Mouse (Mus musculus) midbrain, embryonic 15.5 days (tissue): Measurements from ENCODE around the gene Mgat5. TPM values are rescaled to one million over a fixed set of nuclear protein-coding genes. Genes with fewer than 3 reads are reported as not detected.

Experiments used
- ATAC-seq: fragments of 200-750 bp; cut with Nextera tagmentation; replicated peaks from 2 replicates; pipeline ENCODE4 v1.8.0; 2017; ENCODE audit warnings: moderate TSS enrichment
- H3K27ac ChIP-seq: fragments of 300-500 bp; sonication (generic); 2 replicates; pipeline ENCODE4 v1.5.1; 2015; ENCODE audit warnings: mild to moderate bottlenecking, inconsistent platforms
- H3K27me3 ChIP-seq: fragments of 300-500 bp; sonication (generic); replicated peaks from 2 replicates; pipeline ENCODE4 v1.6.1; 2015; ENCODE audit warnings: inconsistent platforms
- H3K36me3 ChIP-seq: fragments of 300-500 bp; sonication (generic); replicated peaks from 2 replicates; pipeline ENCODE4 v1.6.1; 2015; ENCODE audit warnings: inconsistent platforms
- H3K4me1 ChIP-seq: fragments of 300-500 bp; sonication (generic); 2 replicates; pipeline ENCODE4 v1.6.1; 2015; ENCODE audit warnings: inconsistent platforms
- H3K4me2 ChIP-seq: fragments of 300-500 bp; sonication (generic); 2 replicates; pipeline ENCODE4 v1.6.1; 2015; ENCODE audit warnings: inconsistent platforms, mild to moderate bottlenecking, moderate library complexity
- H3K4me3 ChIP-seq: fragments of 300-500 bp; sonication (generic); 2 replicates; pipeline ENCODE4 v1.5.1; 2015; ENCODE audit warnings: mild to moderate bottlenecking, inconsistent platforms
- H3K9ac ChIP-seq: fragments of 300-500 bp; sonication (generic); 2 replicates; pipeline ENCODE4 v1.6.1; 2015; ENCODE audit warnings: mild to moderate bottlenecking, inconsistent platforms
- H3K9me3 ChIP-seq: fragments of 300-500 bp; sonication (generic); 2 replicates; pipeline ENCODE4 v1.6.1; 2016; ENCODE audit warnings: inconsistent platforms
- WGBS: fragments of 180-500 bp; shearing (Covaris S2); methylation state at CpG from one replicate; pipeline ENCODE4 v1.1.7; 2015; ENCODE audit warnings: mixed read lengths; 5-methylcytosine and 5-hydroxymethylcytosine counted together
- polyA plus RNA-seq: library from polyadenylated mRNA; unstranded; fragments of >200 nt; fragmentation: Nextera tagmentation; extraction: Ambion mirVana; gene quantifications from 2 replicates; pipeline ENCODE4 v1.2.1, GENCODE M21; 2015

Gene Mgat5
- polyA plus RNA-seq, 1 experiment from 2014 or later = 17.0 TPM

DNA sequence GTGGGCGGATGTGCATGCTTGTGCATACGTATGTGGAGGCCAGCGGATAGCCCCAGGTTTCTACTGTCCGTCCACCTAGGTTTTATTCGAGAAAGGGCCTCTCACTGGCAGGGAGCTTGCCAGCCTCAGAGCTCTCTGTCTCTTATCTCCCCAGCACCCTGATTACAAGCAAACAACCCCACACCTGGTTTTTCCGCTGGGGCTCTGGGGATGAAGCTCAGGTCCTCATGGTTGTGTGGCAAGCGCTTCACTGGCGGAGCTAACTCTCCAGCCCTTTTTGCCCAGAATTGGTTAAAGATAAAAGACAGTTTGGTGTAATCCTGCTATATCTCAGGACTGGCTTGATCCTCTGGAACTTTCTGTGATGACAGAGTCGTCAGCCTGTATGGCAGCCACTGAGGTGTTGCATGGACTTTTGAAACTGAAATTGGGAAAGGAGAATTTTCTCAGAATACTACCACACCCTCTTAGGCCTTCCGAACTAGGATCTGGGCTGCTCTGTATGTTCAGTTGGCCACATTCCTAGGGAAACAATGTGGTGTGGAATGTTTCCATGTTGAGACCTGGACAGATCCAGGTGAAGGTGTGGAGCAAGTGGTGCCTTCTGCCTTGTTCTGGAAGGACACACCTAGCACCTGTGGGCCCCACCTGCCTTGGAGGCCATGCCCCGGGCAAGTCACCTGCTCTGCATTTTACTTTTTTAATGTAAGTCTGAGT, 39.4 kb downstream of the Mgat5 start:
- peaks cover 10% of the 10 kb centered on the region for H3K4me1 ChIP-seq
- H3K9ac ChIP-seq = no peak overlapping the region
- H3K27ac ChIP-seq = no peak overlapping the region
- no peaks in the 10 kb centered on the region for H3K9me3 ChIP-seq
- H3K4me2 ChIP-seq = no peak overlapping the region
- no peaks in the 10 kb centered on the region for H3K36me3 ChIP-seq
- ATAC-seq = no peak
- H3K27me3 ChIP-seq = no peaks in the 10 kb centered on the region
- no peak overlapping the region for H3K4me3 ChIP-seq
- WGBS = 91% methylated on average over 11 of the region's 11 CpGs

DNA sequence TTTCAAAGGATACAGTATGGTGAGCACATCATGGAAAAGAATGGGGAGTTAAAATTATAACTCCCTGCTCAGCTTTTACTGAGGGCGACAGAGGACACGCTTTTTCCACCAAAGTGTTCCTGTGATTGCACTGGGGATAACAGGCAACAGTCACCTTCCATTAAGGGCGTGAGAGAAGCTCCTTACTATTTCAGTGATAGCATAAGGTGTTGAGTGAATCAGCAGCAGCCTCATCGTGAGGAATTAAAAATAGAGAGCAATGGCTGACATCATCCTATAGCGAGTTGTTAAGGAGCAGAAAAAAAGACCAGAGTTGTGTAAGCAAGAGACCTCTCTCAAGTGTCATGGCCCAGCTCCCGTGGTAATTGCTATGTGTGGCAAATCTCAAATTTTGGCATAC, 41.3 kb downstream of the Mgat5 start:
- no peaks in the 10 kb centered on the region for H3K27me3 ChIP-seq
- no peak overlapping the region for H3K9ac ChIP-seq
- H3K4me3 ChIP-seq = no peak overlapping the region
- WGBS = 85% methylated on average over 6 of the region's 6 CpGs
- no peaks in the 10 kb centered on the region for H3K4me1 ChIP-seq
- no peaks in the 10 kb centered on the region for H3K9me3 ChIP-seq
- no peaks in the 10 kb centered on the region for H3K36me3 ChIP-seq
- ATAC-seq = no peak
- H3K27ac ChIP-seq = no peak overlapping the region
- no peak overlapping the region for H3K4me2 ChIP-seq

DNA sequence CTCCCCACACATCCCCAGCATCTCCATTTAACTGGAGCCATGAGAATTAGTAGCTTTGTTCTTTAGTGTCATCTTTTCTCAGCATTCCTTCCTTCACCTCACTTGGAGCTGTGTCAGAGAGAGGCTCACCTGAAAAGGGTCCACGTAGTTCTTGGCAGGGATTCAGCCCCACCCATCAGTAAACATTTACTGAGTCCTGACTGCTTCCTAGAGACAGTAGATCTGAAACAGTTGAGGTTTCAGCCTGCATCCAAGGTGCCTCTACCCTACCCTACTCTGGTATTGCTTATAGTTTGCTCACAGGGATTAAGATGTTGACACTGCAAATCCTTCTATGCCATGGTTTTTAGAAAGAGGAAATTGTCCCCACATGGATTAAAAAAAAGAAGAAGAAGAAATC, 43.6 kb downstream of the Mgat5 start:
- Histone ChIP-seq H3K4me2 (no peak overlapping the region), H3K4me1 (no peaks in the 10 kb centered on the region), H3K27me3 (no peaks in the 10 kb centered on the region), H3K9me3 (no peaks in the 10 kb centered on the region), H3K9ac (no peak overlapping the region), H3K36me3 (no peaks in the 10 kb centered on the region), H3K4me3 (no peak overlapping the region), H3K27ac (no peak overlapping the region)
- ATAC-seq = no peak
- WGBS = 82% methylated on average over 1 of the region's 1 CpGs

DNA sequence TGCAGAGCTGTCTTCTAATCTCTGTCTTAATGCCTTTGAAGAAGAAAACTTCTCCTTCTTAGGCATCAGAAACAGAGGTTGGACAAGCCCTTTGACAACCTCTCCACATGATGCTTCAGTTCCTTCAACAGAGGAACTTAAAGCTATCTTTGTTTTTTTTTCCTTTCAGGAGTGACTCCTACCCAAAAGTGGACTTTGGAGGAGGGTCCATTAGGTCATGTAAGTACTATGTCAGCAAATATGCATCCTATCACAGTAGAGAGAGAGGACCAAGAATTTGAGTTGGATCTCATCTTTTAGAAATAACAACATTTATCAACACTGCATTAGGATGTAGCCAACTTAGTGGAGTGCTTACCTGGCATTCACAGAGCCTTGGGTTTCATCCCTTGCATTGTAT, 44.8 kb downstream of the Mgat5 start:
- Histone ChIP-seq H3K9ac (no peak overlapping the region), H3K4me1 (no peaks in the 10 kb centered on the region), H3K27me3 (no peaks in the 10 kb centered on the region), H3K4me2 (no peak overlapping the region), H3K36me3 (no peaks in the 10 kb centered on the region), H3K27ac (no peak overlapping the region), H3K9me3 (no peaks in the 10 kb centered on the region), H3K4me3 (no peak overlapping the region)
- ATAC-seq = no peak

DNA sequence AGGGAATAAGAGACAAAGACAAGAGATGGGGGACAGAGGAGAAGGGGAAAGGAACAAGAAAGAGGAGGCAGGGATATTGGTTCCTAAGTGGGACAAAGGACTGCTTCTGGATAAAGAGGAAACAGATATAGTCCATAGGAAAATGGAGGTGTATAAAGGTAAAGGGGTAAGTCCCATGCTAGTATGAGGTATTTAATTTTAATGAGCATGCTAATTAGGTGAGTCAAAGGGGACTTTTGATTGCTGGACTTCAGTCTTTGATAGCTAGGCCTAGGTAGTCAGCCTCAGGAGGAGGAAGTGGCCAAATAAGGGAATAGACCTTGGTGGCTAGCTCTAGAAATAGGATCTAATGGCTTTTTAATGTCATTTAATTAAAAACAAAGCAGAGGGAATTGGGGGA, 45.5 kb downstream of the Mgat5 start:
- Histone ChIP-seq H3K36me3 (no peaks in the 10 kb centered on the region), H3K4me3 (no peak overlapping the region), H3K4me2 (no peak overlapping the region), H3K27me3 (no peaks in the 10 kb centered on the region), H3K9ac (no peak overlapping the region), H3K9me3 (no peaks in the 10 kb centered on the region), H3K27ac (no peak overlapping the region), H3K4me1 (no peaks in the 10 kb centered on the region)
- no peak for ATAC-seq

DNA sequence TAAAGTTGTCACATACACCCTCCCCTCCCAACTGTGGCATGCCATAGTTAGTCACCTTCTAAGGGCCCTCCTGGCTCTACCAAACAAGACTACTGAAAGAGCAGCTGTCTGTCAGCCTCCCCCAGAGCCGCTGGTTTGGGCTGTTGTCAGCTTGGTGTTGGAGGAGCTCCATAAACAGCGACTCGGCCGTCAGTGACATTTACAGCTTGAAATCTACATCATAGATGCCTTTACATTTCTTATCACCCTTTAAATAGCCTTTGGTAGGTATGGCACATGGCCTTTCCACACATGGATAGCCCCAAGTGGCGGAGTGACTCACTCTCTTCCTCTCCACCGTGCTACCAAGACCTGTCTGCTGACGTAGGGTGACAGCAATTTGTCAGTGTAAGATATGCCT, 46.9 kb downstream of the Mgat5 start:
- Histone ChIP-seq H3K4me2 (no peak overlapping the region), H3K4me1 (no peaks in the 10 kb centered on the region), H3K9me3 (no peaks in the 10 kb centered on the region), H3K27ac (no peak overlapping the region), H3K4me3 (no peak overlapping the region), H3K27me3 (no peaks in the 10 kb centered on the region), H3K9ac (no peak overlapping the region), H3K36me3 (no peaks in the 10 kb centered on the region)
- 94% methylated on average over 7 of the region's 7 CpGs for WGBS
- ATAC-seq = no peak

DNA sequence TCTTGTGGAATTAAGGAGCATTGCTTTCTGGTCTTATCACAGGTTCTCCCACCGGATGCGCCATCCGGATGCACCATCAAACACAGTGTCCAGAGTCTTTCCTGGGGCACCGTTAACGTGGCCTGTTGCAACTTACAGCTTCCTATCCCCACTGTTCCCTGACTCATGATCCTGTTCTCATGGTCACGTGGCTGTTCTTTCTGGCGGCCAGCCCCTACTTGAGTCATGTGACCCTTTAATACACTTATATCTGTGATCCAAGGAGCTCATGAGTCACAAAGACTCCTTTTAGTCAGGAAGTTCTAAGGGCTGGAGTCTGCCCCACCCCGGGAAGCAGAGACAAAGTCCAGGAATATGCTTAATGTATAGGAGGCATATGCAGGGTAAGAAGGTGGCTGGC, 52.2 kb downstream of the Mgat5 start:
- Histone ChIP-seq H3K27ac (no peak overlapping the region), H3K27me3 (no peaks in the 10 kb centered on the region), H3K4me1 (peaks cover 9% of the 10 kb centered on the region), H3K4me3 (no peak overlapping the region), H3K4me2 (no peak overlapping the region), H3K9ac (no peak overlapping the region), H3K9me3 (no peaks in the 10 kb centered on the region), H3K36me3 (no peaks in the 10 kb centered on the region)
- WGBS = 95% methylated on average over 8 of the region's 8 CpGs
- no peak for ATAC-seq

DNA sequence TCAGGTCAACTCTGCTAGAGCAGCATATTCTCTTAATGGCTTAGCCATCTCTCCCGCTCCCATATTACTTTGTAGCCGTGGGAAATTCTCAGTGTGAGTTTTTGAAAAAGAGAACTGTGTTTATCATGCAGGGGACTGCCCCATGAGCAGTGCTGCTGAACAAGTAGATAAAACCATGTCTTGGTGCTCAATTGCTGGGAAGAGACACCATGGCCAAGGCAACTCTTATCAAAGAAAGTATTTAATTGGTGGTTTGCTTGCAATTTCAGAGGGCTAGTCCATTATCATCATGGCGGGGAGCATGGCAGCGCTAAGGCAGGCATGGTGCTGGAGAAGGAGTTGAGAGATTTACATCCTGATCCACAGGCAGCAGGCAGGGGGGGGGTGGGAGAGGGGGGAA, 54.9 kb downstream of the Mgat5 start:
- H3K36me3 ChIP-seq = no peaks in the 10 kb centered on the region
- ATAC-seq = no peak
- WGBS = 84% methylated on average over 4 of the region's 4 CpGs
- H3K4me1 ChIP-seq = peaks cover 14% of the 10 kb centered on the region
- H3K27ac ChIP-seq = no peak overlapping the region
- no peaks in the 10 kb centered on the region for H3K27me3 ChIP-seq
- no peak overlapping the region for H3K9ac ChIP-seq
- no peak overlapping the region for H3K4me3 ChIP-seq
- no peaks in the 10 kb centered on the region for H3K9me3 ChIP-seq
- no peak overlapping the region for H3K4me2 ChIP-seq

DNA sequence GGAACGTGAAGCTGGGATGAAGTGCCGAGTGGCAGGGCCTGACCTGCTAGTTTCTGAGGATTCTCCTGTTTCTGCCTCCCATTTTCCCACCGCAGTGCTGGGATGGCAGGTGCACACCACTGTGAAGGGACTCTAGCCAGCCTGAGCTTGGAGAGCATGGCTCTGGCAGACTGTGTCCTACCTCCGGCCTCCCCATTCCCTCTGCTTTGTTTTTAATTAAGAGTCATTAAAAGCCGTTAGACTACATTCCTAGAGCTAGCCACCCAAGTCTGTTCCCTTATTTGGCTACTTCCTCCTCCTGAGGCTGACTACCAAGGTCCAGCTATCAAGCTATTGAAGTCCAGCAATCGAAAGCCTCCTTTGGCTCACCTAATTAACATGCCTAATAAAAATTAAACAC, 56.2 kb downstream of the Mgat5 start:
- no peak overlapping the region for H3K9ac ChIP-seq
- H3K4me3 ChIP-seq = no peak overlapping the region
- no peaks in the 10 kb centered on the region for H3K36me3 ChIP-seq
- H3K9me3 ChIP-seq = no peaks in the 10 kb centered on the region
- no peak overlapping the region for H3K27ac ChIP-seq
- H3K27me3 ChIP-seq = no peaks in the 10 kb centered on the region
- H3K4me1 ChIP-seq = peaks cover 14% of the 10 kb centered on the region
- 48% methylated on average over 6 of the region's 6 CpGs for WGBS
- no peak for ATAC-seq
- H3K4me2 ChIP-seq = no peak overlapping the region

DNA sequence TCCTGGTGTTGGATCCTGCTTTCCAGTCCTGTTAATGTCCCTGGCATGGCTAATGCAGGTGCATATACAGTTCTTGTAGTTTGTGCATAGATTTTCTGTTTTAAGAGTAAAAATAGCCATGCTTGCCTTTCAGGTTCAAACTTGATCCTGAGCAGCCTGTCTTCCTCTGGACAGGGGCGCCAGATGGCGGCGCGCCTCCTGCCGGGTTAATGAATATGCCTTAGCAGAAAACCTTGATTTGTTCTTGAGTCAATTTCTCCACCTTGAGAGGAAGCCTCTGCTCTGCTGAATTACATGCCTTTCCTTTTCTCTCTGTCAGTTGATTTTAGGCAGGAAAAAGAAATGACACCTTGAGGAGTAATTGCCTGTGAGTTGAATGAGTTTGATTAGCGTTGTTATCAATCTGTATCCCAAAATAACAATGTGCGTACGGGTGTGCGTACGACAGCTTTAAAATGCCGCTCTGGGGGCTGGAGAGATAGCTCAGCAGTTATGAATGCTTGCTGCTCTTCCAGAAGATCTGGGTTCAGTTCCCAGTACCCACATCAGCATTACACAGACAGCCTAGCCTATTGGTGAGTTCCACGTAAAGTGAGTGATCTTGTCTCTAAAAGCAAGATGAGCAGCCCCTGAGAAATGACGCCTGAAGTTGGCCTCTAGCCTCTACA, 57.5 kb downstream of the Mgat5 start:
- H3K4me2 ChIP-seq = no peak overlapping the region
- H3K27ac ChIP-seq = peak overlapping the region; percentile 23; the same call in 1 of the 2 replicates
- 72% methylated on average over 13 of the region's 13 CpGs for WGBS
- H3K4me3 ChIP-seq = no peak overlapping the region
- no peaks in the 10 kb centered on the region for H3K9me3 ChIP-seq
- ATAC-seq = no peak
- H3K9ac ChIP-seq = no peak overlapping the region
- H3K4me1 ChIP-seq = peaks cover 14% of the 10 kb centered on the region
- H3K36me3 ChIP-seq = no peaks in the 10 kb centered on the region
- no peaks in the 10 kb centered on the region for H3K27me3 ChIP-seq

DNA sequence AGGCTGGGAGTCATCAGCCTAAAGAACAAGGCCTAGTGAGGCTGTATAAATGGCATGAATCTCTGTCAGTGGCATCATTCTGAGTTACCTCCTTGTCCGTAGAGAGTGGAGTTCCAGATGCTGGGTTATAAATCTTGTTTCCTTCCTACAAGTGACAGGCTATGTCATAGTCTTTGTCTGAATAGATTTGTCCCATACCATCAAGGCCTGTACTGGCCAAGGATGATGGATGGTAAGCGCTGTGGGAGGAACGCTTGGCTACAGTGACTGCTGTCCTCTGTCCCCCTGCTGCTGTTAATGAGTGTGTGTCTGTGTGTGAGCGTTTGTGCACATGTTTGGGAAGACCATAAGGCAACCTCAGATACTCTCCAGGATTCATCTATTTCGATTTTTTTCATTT, 63.2 kb downstream of the Mgat5 start:
- ATAC-seq = no peak
- no peak overlapping the region for H3K9ac ChIP-seq
- no peaks in the 10 kb centered on the region for H3K27me3 ChIP-seq
- no peak overlapping the region for H3K27ac ChIP-seq
- peaks cover 6% of the 10 kb centered on the region for H3K4me1 ChIP-seq
- no peak overlapping the region for H3K4me3 ChIP-seq
- no peak overlapping the region for H3K4me2 ChIP-seq
- 91% methylated on average over 5 of the region's 5 CpGs for WGBS
- no peaks in the 10 kb centered on the region for H3K36me3 ChIP-seq
- no peaks in the 10 kb centered on the region for H3K9me3 ChIP-seq

DNA sequence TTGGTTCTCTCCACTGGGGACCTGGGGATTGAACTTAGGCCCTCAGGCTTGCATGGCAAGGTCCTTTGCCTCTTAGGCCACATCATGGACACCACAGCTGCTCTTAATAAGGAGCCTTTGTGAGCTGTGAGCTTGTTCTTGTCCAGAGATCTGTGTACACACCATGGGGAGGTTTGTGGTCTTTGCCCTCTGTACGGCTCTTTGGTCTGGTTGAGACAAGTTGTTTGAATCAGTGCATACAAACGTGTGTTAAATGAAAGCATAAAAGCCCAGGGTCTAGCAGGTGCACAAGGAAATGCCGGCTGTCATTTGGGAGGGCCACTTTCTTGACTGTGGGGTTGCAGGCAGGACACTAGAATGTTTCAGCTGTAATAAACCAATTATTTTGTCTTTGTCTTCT, 64.5 kb downstream of the Mgat5 start:
- WGBS = 72% methylated on average over 3 of the region's 3 CpGs
- Histone ChIP-seq H3K4me1 (peaks cover 6% of the 10 kb centered on the region), H3K4me2 (no peak overlapping the region), H3K9me3 (no peaks in the 10 kb centered on the region), H3K9ac (no peak overlapping the region), H3K4me3 (no peak overlapping the region), H3K27me3 (no peaks in the 10 kb centered on the region), H3K27ac (no peak overlapping the region), H3K36me3 (no peaks in the 10 kb centered on the region)
- no peak for ATAC-seq

DNA sequence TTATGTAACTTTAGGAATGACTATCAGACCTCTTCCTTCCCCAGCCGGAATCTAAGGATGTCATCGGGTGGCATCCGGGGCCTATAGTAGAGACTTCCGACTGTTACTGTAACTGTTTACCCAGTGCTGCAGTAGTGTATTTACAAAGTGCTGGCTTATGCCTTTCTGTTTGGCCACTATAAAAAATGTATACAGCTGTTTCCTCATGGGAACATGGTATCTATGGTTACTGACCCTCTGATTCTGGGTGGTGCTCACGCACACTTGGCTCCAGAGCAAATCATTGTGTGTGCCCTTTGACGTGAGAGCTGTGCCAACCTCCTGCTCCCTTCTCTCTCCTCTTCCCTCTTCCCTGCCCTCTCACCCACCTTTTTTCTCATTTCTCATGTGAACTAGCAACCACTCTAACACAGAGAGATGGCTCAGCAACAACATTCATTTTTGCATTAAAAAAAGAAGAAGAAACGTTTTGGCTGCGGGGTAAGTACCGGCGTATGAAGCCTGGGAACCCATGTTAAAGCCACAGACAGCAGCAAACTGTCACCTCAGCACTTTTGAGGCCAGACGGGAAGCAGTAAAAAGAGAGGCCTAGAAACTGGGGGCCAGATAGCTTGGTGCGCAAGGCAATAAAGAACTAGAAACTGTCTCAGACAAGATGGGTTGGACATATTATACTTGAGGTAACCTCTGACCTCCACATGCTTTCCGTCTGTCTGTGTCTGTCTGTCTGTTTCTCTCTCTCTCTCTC, 65.6 kb downstream of the Mgat5 start:
- H3K4me1 ChIP-seq = peaks cover 6% of the 10 kb centered on the region
- H3K9me3 ChIP-seq = no peaks in the 10 kb centered on the region
- ATAC-seq = no peak
- H3K27me3 ChIP-seq = no peaks in the 10 kb centered on the region
- no peak overlapping the region for H3K4me2 ChIP-seq
- no peak overlapping the region for H3K27ac ChIP-seq
- no peak overlapping the region for H3K4me3 ChIP-seq
- no peak overlapping the region for H3K9ac ChIP-seq
- 76% methylated on average over 13 of the region's 13 CpGs for WGBS
- no peaks in the 10 kb centered on the region for H3K36me3 ChIP-seq
